Mouse (Mus musculus) lung, adult 2 months (tissue): ENCODE measurements at regions not wholly inside any gene's neighbourhood (a gene's known extent, or its start where the extent isn't known, plus 50 kb on each side); places are given as distances from the start of the nearest gene placed in this dataset.

Experiments used
- CTCF ChIP-seq: fragments of 200-500 bp; IDR thresholded peaks from 2 replicates; pipeline ENCODE4 v1.5.1; 2011; ENCODE audit warnings: mild to moderate bottlenecking, low read length, control low read depth; ENCODE audit not compliant: insufficient read depth
- POLR2A ChIP-seq: fragments of 200-500 bp; IDR thresholded peaks from 2 replicates; pipeline ENCODE4 v1.6.1; 2011; ENCODE audit warnings: low read depth, mild to moderate bottlenecking, control low read depth, low read length, borderline replicate concordance; ENCODE audit errors: extremely low read depth

GRCm38 (mm10) chr19:14035785-14036184 is 122.5 kb downstream of the Olfr1505 start:
- TF ChIP-seq CTCF (no peak), POLR2A (no peak)
